Mouse (Mus musculus): ENCODE results near the gene Fkbp15. TPM values are rescaled to one million over a fixed set of nuclear protein-coding genes. Genes with fewer than 3 reads are reported as not detected.

The Fkbp15 gene
- polyA plus RNA-seq, 1 experiment from 2014 or later: 18.9 TPM

DNA sequence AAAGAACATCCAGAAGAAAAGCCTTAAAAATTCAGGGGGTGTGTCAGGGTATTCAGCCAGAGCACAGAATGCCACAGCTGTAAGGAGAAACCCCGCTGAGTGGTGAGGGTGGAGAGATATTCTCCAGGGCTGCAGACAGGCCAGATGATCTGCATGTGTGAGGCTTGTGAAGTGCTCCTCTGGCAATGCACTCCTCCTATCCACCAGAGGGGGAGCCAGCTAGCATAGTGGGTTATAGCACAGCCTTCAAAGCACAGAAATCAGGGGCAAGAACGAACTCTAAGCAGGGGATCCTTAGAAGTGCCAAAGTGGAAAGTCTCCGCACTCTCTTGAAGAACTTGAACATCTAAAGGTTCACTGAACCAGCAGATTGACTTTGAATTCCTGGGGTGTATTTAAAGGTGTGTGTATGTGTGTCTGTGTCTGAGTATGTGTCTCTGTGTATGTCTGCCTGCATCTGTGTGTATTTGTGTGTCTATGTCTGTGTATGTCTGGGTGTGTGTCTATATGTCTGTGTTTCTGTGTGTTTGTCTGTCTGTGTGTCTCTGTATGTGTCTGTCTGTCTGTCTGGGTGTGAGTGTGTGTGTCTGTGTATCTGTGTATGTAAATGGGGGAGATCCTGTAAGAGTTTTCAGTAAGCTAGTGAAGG, 109.3 kb downstream of the Fkbp15 start:
- no peak for ATAC-seq (replicated peaks; ENCODE audit: extremely low read depth, insufficient read depth, low FRiP score)
- Histone ChIP-seq H3K36me3 (ENCODE audit: control insufficient read depth, insufficient read depth) (no peaks in the 10 kb centered on the region), H3K4me2 (ENCODE audit: low read depth, low read length) (no peak overlapping the region), H3K4me1 (ENCODE audit: control insufficient read depth, insufficient read depth, low read length) (no peaks in the 10 kb centered on the region), H3K27ac (ENCODE audit: low read length) (no peak overlapping the region), H3K9me3 (replicated peaks; ENCODE audit: control insufficient read depth, low read length) (no peaks in the 10 kb centered on the region), H3K27me3 (ENCODE audit: control insufficient read depth, insufficient read depth, low read length) (no peaks in the 10 kb centered on the region), H3K4me3 (ENCODE audit: low read length) (no peak overlapping the region), H3K9ac (ENCODE audit: low read length) (no peak overlapping the region)
- WGBS: 36% methylated on average over 3 of the region's 3 CpGs

Other genes with a start within 250 kb of the Fkbp15 start
- gene Mup21, start 209.7 kb downstream of the Fkbp15 start, polyA plus RNA-seq (2015; fragmentation: Nextera tagmentation; extraction: Ambion mirVana): not detected in 2 replicates
- gene Zfp37, start 129.5 kb downstream of the Fkbp15 start, polyA plus RNA-seq (2015; fragmentation: Nextera tagmentation; extraction: Ambion mirVana): 4.9 and 5.7 TPM in 2 replicates
- 23.8 and 24.8 TPM in 2 replicates for gene Slc31a2, start 98.0 kb downstream of the Fkbp15 start, polyA plus RNA-seq (2015; fragmentation: Nextera tagmentation; extraction: Ambion mirVana)
- gene Slc31a1, start 179 bp upstream of the Fkbp15 start, polyA plus RNA-seq (2015; fragmentation: Nextera tagmentation; extraction: Ambion mirVana): 42.3 and 43.0 TPM in 2 replicates
- 83.0 and 85.5 TPM in 2 replicates for gene Cdc26, start 48.1 kb upstream of the Fkbp15 start, polyA plus RNA-seq (2015; fragmentation: Nextera tagmentation; extraction: Ambion mirVana)
- gene Prpf4, start 48.2 kb upstream of the Fkbp15 start, polyA plus RNA-seq (2015; fragmentation: Nextera tagmentation; extraction: Ambion mirVana): 12.8 and 15.0 TPM in 2 replicates
- 0.17 and 0.26 TPM in 2 replicates for gene Rnf183, start 74.7 kb upstream of the Fkbp15 start, polyA plus RNA-seq (2015; fragmentation: Nextera tagmentation; extraction: Ambion mirVana)
- gene Wdr31, start 110.3 kb upstream of the Fkbp15 start, polyA plus RNA-seq (2015; fragmentation: Nextera tagmentation; extraction: Ambion mirVana): 3.1 and 4.8 TPM in 2 replicates
- 3.4 and 6.3 TPM in 2 replicates for gene Bspry, start 119.5 kb upstream of the Fkbp15 start, polyA plus RNA-seq (2015; fragmentation: Nextera tagmentation; extraction: Ambion mirVana)
- 9.6 and 10.0 TPM in 2 replicates for gene Hdhd3, start 142.9 kb upstream of the Fkbp15 start, polyA plus RNA-seq (2015; fragmentation: Nextera tagmentation; extraction: Ambion mirVana)
- 57.6 and 69.8 TPM in 2 replicates for gene Alad, start 159.4 kb upstream of the Fkbp15 start, polyA plus RNA-seq (2015; fragmentation: Nextera tagmentation; extraction: Ambion mirVana)
- gene Pole3, start 164.5 kb upstream of the Fkbp15 start, polyA plus RNA-seq (2015; fragmentation: Nextera tagmentation; extraction: Ambion mirVana): 47.8 and 51.4 TPM in 2 replicates
- 0.32 and 0.41 TPM in 2 replicates for gene 4933430I17Rik, start 164.8 kb upstream of the Fkbp15 start, polyA plus RNA-seq (2015; fragmentation: Nextera tagmentation; extraction: Ambion mirVana)
- gene Rgs3, start 199.3 kb upstream of the Fkbp15 start, polyA plus RNA-seq (2015; fragmentation: Nextera tagmentation; extraction: Ambion mirVana): 62.8 and 63.1 TPM in 2 replicates